Mouse (Mus musculus): ENCODE data around the gene Tnrc18.

The Tnrc18 gene

GRCm38 (mm10) chr5:142723520-142724133, 93.8 kb downstream of the Tnrc18 start:
- DNase-seq (ENCODE audit: low read depth), result peak; percentile 62

GRCm38 (mm10) chr5:142719897-142720296, 97.6 kb downstream of the Tnrc18 start:
- DNase-seq (ENCODE audit: low read depth), result no peak

GRCm38 (mm10) chr5:142718486-142718885, 99.0 kb downstream of the Tnrc18 start:
- DNase-seq (ENCODE audit: low read depth), result no peak

- peak; percentile 69 for DNase-seq (ENCODE audit: low read depth)
Measured at GRCm38 (mm10) chr5:142718037-142718436, 99.4 kb downstream of the Tnrc18 start.

GRCm38 (mm10) chr5:142716056-142716455, 101.4 kb downstream of the Tnrc18 start:
- DNase-seq (ENCODE audit: low read depth), result no peak

GRCm38 (mm10) chr5:142715059-142715458, 102.4 kb downstream of the Tnrc18 start:
- DNase-seq (ENCODE audit: low read depth), result no peak

GRCm38 (mm10) chr5:142713966-142714365, 103.5 kb downstream of the Tnrc18 start:
- no peak for DNase-seq (ENCODE audit: low read depth)

- no peak for DNase-seq (ENCODE audit: low read depth)
Measured at GRCm38 (mm10) chr5:142712373-142712772, 105.1 kb downstream of the Tnrc18 start.

- no peak for DNase-seq (ENCODE audit: low read depth)
Measured at GRCm38 (mm10) chr5:142709436-142709835, 108.0 kb downstream of the Tnrc18 start.

GRCm38 (mm10) chr5:142707709-142708108, 109.8 kb downstream of the Tnrc18 start:
- no peak for DNase-seq (ENCODE audit: low read depth)

GRCm38 (mm10) chr5:142703569-142703968, 113.9 kb downstream of the Tnrc18 start:
- no peak for DNase-seq (ENCODE audit: low read depth)

- no peak for DNase-seq (ENCODE audit: low read depth)
Measured at GRCm38 (mm10) chr5:142702511-142703138, 114.8 kb downstream of the Tnrc18 start.

- DNase-seq (ENCODE audit: low read depth), result no peak
Measured at GRCm38 (mm10) chr5:142701651-142702510, 115.6 kb downstream of the Tnrc18 start.

GRCm38 (mm10) chr5:142700842-142701589, 116.4 kb downstream of the Tnrc18 start:
- no peak for DNase-seq (ENCODE audit: low read depth)

- DNase-seq (ENCODE audit: low read depth), result no peak
Measured at GRCm38 (mm10) chr5:142697742-142698141, 119.7 kb downstream of the Tnrc18 start.

GRCm38 (mm10) chr5:142696865-142697264, 120.6 kb downstream of the Tnrc18 start:
- no peak for DNase-seq (ENCODE audit: low read depth)

GRCm38 (mm10) chr5:142696258-142696657, 121.2 kb downstream of the Tnrc18 start:
- no peak for DNase-seq (ENCODE audit: low read depth)

GRCm38 (mm10) chr5:142694627-142695340, 122.7 kb downstream of the Tnrc18 start:
- DNase-seq (ENCODE audit: low read depth), result peak; percentile 63

GRCm38 (mm10) chr5:142693738-142694430, 123.6 kb downstream of the Tnrc18 start:
- no peak for DNase-seq (ENCODE audit: low read depth)

GRCm38 (mm10) chr5:142692971-142693737, 124.3 kb downstream of the Tnrc18 start:
- DNase-seq (ENCODE audit: low read depth), result no peak
